Mouse (Mus musculus) urinary bladder, postnatal 10 days (tissue): ENCODE results near the gene Pld3.
A peak's percentile ranks its signal among the peaks of the same experiment; 100 is the strongest.
"Not testable (repeated sequence)": the region's sequence is repeated elsewhere in the genome, so short reads cannot be mapped to it uniquely, and the experiment has no call there.

Source experiments
- DNase-seq: peaks from one replicate; pipeline ENCODE4 v3.0.0; 2022; ENCODE audit warnings: low spot score

The Pld3 gene

GRCm38 (mm10) chr7:27523805-27524204, 29.2 kb downstream of the Pld3 start:
- DNase-seq, result no peak

GRCm38 (mm10) chr7:27522967-27523366, 30.1 kb downstream of the Pld3 start, which contains the start of gene Hipk4:
TSS of gene Hipk4 (plus strand) at chr7:27523267.
- DNase-seq, result no peak

GRCm38 (mm10) chr7:27520599-27520998, 32.4 kb downstream of the Pld3 start:
- DNase-seq, result no peak

- DNase-seq, result no peak
Measured at GRCm38 (mm10) chr7:27520104-27520503, 32.9 kb downstream of the Pld3 start.

DNA sequence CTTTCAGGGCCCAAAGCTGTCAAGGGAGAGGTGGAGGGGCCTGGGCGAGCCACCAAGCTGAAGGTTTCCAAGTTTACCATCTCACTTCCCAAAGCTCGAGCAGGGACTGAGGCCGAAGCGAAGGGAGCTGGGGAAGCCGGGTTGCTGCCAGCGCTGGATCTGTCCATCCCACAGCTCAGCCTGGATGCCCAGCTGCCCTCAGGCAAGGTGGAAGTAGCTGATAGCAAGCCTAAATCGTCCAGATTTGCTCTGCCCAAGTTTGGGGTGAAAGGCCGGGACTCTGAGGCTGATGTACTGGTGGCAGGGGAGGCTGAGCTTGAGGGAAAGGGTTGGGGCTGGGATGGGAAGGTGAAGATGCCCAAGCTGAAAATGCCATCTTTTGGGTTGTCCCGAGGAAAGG, 34.7 kb downstream of the Pld3 start:
- no peak for DNase-seq

DNA sequence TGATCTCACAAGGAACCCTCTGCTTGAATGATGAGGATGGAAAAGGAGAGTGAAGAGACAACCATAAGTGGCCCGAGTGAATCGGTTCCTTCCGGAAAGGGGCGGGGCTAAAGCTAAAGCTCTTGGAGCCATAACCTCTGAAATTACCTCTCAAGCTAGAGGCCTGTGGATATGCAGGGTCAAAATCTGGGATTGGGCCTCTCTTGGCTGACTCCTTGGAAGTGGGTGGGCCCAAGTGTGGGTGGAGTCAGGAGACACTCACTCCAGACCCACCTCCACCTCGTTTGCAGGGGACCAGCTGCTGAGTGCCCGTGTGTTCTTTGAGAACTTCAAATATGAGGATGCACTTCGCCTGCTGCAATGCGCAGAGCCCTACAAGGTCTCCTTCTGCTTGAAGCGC, 38.1 kb downstream of the Pld3 start:
- DNase-seq, result no peak

GRCm38 (mm10) chr7:27510809-27511208, 42.2 kb downstream of the Pld3 start:
- no peak for DNase-seq

DNA sequence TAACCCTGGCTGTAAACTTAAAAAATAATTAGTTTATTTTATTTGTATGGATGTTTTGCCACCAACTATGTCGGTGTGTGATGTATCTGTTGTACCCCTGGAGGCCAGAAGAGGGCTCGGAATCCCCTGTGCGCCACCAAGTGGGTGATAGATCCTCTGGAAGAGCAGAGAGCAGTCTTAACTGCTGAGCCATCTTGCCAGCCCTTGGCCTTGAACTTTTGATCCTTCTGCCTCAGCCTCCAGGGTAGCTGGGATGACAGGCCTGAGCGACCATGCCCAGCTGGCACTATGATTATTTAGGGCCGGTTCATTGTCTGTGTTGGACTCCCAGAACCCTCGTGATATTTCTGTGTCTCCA, 44.4 kb downstream of the Pld3 start:
- DNase-seq, result no peak

DNA sequence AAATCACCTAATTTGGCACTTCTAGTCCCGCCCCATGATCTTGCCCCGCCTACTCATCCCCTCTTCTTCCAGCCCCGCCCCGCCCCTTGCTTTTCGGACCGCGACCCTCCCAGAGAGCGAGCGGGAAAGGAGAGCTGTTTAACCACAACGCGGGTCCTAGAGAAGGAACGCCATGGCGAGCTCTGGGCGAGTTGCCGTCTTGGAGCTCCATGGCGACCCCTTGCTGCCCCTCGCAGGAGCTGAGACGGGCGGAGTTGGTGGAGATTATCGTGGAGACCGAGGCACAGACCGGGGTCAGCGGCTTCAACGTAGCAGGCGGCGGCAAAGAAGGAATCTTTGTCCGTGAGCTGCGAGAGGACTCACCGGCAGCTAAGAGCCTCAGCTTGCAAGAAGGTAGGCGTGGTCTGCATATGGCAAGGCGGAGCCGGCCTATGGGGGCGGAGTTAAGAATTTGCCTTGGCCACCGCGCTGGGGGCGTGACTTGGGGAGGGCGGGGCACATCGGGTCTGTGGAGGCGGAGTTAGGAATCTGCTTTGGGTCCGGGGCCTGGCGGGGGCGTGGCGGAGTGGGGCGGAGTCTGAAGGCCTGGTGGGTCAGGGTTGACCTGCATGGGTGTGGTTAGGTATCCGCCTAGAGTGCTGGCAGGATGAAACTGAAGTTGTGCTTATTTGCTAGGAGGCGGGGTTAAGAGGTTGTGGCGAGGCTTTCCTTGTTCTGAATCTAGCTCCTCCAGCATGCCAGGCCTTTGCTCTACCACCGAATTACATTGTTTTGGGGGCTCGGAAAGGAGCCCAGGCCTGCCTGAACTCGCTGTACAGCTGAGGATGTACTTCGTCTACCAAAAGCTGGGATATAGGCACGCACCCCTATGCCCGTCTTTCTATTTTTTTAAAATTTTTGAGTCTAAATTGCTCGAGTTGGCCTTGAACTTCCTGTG, 45.0 kb downstream of the Pld3 start:
- DNase-seq, result peak; percentile 97

- no peak for DNase-seq
Measured at GRCm38 (mm10) chr7:27506765-27507370, 46.1 kb downstream of the Pld3 start.

DNA sequence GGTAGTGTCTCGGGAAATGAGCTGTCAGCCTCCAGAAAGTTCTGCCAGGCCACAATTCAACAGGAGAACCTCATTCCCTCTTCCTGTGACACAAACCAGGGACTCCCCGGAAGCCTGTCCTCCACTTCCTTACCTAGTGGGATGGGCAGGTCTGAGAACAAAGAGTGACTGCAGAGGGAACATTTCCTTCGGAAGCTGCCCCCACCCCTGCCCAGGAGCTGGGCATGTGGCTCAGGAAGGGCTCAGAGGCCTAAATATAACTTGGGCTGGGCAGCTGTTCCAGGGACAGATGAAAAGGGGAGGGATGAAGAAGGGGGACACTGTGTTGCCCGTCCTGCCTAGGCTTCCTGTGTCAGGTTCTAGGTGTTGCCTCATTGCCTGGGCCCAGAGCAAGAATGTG, 51.4 kb downstream of the Pld3 start:
- no peak for DNase-seq

DNA sequence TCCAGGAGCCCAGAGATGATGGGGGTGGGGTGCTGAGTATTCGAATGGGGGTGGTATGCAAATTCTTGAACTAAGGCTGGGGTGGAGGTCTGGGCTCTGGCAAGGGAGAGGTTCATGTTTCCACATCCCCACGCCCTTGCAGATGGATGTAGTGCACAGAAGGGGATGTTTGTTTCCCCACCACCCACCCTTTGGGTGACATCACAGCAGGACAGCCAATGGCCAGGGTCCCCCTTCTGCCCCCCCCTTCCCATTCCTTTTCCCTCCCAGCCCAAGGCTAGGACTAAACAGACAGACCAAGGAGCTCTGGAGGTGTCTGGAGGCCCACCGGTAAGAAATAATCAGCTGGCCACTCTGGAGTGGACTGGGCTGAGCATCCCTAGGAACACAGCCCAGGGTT, 54.0 kb downstream of the Pld3 start, which contains the start of gene Prx:
TSS of gene Prx (plus strand) at position 289 of the 400 bp plus-strand sequence.
- no peak for DNase-seq

- not testable (repeated sequence) for DNase-seq
Measured at GRCm38 (mm10) chr7:27494659-27495367, 58.2 kb downstream of the Pld3 start.

GRCm38 (mm10) chr7:27493450-27493849, 59.6 kb downstream of the Pld3 start:
- DNase-seq, result no peak

- DNase-seq, result no peak
Measured at GRCm38 (mm10) chr7:27493022-27493421, 60.0 kb downstream of the Pld3 start.

DNA sequence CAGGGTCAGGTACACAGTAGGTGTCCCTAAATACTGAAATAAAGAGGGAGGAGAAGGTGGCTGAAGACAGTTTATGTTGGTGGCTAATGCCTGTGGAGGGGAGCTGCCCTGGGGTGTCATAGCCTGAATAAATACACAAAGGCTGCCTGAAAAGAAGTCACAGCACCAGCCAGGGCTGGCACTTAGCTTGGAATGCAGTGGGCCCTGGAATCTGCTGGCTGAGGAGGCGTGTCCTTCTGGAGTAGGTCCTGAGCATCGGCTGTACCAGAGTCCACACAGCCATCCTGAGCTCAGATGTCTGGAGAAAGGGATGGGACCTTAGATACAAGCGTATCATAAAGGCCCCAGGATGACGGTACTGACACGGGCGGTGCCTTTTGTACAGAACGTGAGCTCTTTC, 61.2 kb downstream of the Pld3 start:
- DNase-seq, result no peak

GRCm38 (mm10) chr7:27490543-27491329, 62.3 kb downstream of the Pld3 start:
- DNase-seq, result peak; percentile 77

- DNase-seq, result no peak
Measured at GRCm38 (mm10) chr7:27490227-27490542, 62.8 kb downstream of the Pld3 start.

DNA sequence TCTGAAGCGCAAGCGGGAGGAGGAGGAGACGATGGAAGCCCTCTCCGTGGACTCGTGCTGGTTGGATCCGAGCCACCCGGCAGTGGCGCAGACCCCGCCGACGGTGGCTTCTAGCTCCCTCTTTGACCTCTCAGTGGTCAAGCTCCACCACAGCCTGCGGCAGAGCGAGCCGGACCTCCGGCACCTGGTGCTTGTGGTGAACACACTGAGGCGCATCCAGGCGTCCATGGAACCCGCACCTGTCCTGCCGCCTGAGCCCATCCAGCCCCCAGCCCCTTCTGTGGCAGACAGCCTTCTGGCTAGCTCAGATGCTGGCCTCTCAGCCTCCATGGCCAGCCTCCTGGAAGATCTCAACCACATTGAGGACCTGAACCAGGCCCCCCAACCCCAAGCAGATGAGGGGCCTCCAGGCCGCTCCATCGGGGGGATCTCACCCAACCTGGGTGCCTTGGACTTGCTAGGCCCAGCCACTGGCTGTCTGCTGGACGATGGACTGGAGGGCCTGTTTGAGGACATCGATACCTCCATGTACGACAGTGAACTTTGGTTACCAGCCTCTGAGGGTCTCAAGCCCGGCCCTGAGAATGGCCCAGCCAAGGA, 63.6 kb downstream of the Pld3 start:
- no peak for DNase-seq

- no peak for DNase-seq
Measured at GRCm38 (mm10) chr7:27487740-27488268, 65.2 kb downstream of the Pld3 start.
